Mouse (Mus musculus): ENCODE data around the gene Pmfbp1.

DNA sequence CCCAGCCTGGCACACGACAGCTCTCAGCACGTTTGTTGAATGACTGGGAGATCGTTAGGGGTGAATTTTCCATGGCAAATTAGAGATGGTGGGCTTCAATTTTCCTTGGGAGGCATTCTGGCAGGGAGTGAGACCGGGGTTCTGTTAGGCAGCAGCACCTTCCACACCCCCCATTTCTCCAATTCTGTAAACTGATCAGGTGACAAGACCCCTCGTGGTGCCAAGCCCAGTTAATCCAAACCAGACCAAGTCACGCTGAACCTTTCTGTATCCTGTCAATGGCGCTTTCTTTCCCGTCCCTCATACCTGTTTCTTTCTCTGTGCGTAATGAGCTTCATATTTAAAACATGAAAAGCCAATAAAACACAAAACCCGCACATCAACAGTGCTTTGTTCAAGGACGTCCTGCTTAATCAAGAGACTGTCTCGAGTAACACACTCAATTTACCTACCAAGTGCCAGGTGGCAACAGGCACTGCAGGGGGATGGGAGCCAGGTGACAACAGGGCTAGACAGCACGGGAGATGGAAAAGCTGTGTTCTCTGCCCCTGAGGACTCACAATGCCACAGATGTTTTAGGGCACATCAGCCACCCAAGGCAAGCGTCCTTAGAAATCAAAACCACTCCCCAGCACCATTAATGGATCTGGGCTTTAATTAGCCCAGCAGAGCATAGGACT lies 19.2 kb upstream of the Pmfbp1 start:
- no peak for TF ChIP-seq CTCF (IDR thresholded peaks at IDR 0.05; ENCODE audit: borderline replicate concordance, extremely low read depth, insufficient read depth, insufficient read length)
- no peak for TF ChIP-seq POLR2A (IDR thresholded peaks at IDR 0.05; ENCODE audit: borderline replicate concordance, extremely low read depth, insufficient read depth, insufficient read length, poor library complexity, severe bottlenecking)
